Mouse (Mus musculus) embryonic fibroblast, embryonic 13.5 days (primary cell): ENCODE measurements around the gene Cd5. TPM values are rescaled to one million over a fixed set of nuclear protein-coding genes. Genes with fewer than 3 reads are reported as not detected.

Experiments
- H3K27ac ChIP-seq: 2 replicates; pipeline ENCODE4 v1.5.1; 2012; ENCODE audit warnings: low read length, control low read depth, inconsistent platforms; ENCODE audit not compliant: insufficient read depth
- H3K4me1 ChIP-seq: 2 replicates; pipeline ENCODE4 v1.6.1; 2011; ENCODE audit warnings: low read length; ENCODE audit not compliant: control insufficient read depth, insufficient read depth
- H3K4me3 ChIP-seq: 2 replicates; pipeline ENCODE4 v1.5.1; 2011; ENCODE audit warnings: mild to moderate bottlenecking, control low read depth, low read length; ENCODE audit not compliant: insufficient read depth
- CTCF ChIP-seq: IDR thresholded peaks from 2 replicates; pipeline ENCODE4 v1.5.1; 2011; ENCODE audit warnings: mild to moderate bottlenecking, control low read depth, low read length, moderate library complexity, borderline replicate concordance; ENCODE audit not compliant: insufficient read depth
- POLR2A ChIP-seq: IDR thresholded peaks from 2 replicates; pipeline ENCODE4 v1.6.1; 2011; ENCODE audit warnings: low read depth, mild to moderate bottlenecking, control low read depth, low read length, moderate library complexity
- polyA plus RNA-seq: library from polyadenylated mRNA; stranded (reverse); fragments of >200 nt; gene quantifications from 2 replicates; pipeline ENCODE4 v1.2.4, GENCODE M21; 2011; ENCODE audit warnings: low read depth; ENCODE audit not compliant: missing spikeins, insufficient read length

Cd5 gene
- polyA plus RNA-seq, 1 experiment, result not detected

GRCm38 (mm10) chr19:10772866-10773265, 34.1 kb upstream of the Cd5 start:
- H3K4me3 ChIP-seq, result no peak overlapping the region
- H3K27ac ChIP-seq, result no peak overlapping the region
- no peak for TF ChIP-seq CTCF
- no peak for TF ChIP-seq POLR2A
- H3K4me1 ChIP-seq, result no peaks in the 10 kb centered on the region

DNA sequence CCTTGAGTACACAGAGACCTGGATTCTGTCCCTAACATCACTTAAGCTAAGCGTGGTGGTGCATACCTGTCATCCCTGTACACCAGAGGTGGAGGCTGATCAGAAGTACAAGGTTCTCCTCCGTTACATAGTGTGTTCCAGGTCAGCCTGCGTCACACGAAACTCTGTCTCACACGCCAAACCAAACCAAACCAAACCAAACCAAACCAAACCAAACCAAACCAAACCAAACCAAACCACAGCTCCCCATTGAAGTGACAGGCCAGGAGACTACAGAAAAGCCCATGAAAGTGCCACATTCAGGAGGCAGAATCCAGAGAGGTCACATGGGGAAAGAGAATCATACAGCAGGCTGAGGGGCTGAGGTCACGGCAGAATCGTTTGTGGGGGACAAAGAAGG, 33.2 kb upstream of the Cd5 start:
- TF ChIP-seq CTCF (no peak), POLR2A (no peak)
- Histone ChIP-seq H3K27ac (no peak overlapping the region), H3K4me3 (no peak overlapping the region), H3K4me1 (no peaks in the 10 kb centered on the region)

GRCm38 (mm10) chr19:10769429-10770195, 30.8 kb upstream of the Cd5 start:
- H3K4me1 ChIP-seq, result no peaks in the 10 kb centered on the region
- H3K27ac ChIP-seq, result 0 out of 2 replicates have a peak overlapping the region, but pooled peaks have one; percentile 55
- H3K4me3 ChIP-seq, result no peak overlapping the region
- TF ChIP-seq CTCF (no peak), POLR2A (no peak)

GRCm38 (mm10) chr19:10768694-10769428, 30.1 kb upstream of the Cd5 start:
- TF ChIP-seq CTCF (no peak), POLR2A (no peak)

GRCm38 (mm10) chr19:10767631-10768030, 28.8 kb upstream of the Cd5 start:
- no peaks in the 10 kb centered on the region for H3K4me1 ChIP-seq
- H3K27ac ChIP-seq, result no peak overlapping the region
- H3K4me3 ChIP-seq, result no peak overlapping the region
- TF ChIP-seq POLR2A, result no peak
- TF ChIP-seq CTCF, result no peak

More at GRCm38 (mm10) chr19:10768694-10769428, 30.1 kb upstream of the Cd5 start:
- Histone ChIP-seq H3K4me1 (no peaks in the 10 kb centered on the region), H3K4me3 (no peak overlapping the region), H3K27ac (no peak overlapping the region)

GRCm38 (mm10) chr19:10763381-10764031, 24.7 kb upstream of the Cd5 start:
- Histone ChIP-seq H3K4me3 (no peak overlapping the region), H3K27ac (no peak overlapping the region)
- no peak for TF ChIP-seq CTCF
- no peak for TF ChIP-seq POLR2A

GRCm38 (mm10) chr19:10762468-10762867, 23.7 kb upstream of the Cd5 start:
- Histone ChIP-seq H3K27ac (no peak overlapping the region), H3K4me1 (no peaks in the 10 kb centered on the region), H3K4me3 (no peak overlapping the region)
- no peak for TF ChIP-seq CTCF
- TF ChIP-seq POLR2A, result no peak

More at GRCm38 (mm10) chr19:10763381-10764031, 24.7 kb upstream of the Cd5 start:
- H3K4me1 ChIP-seq, result no peaks in the 10 kb centered on the region

GRCm38 (mm10) chr19:10761794-10762415, 23.1 kb upstream of the Cd5 start:
- H3K27ac ChIP-seq, result no peak overlapping the region
- no peaks in the 10 kb centered on the region for H3K4me1 ChIP-seq
- no peak for TF ChIP-seq CTCF
- TF ChIP-seq POLR2A, result no peak
- H3K4me3 ChIP-seq, result no peak overlapping the region
